Mouse (Mus musculus) liver, adult 2 months (tissue): ENCODE results near the gene Slc46a1.

ENCODE experiments used
- CTCF ChIP-seq: fragments of 200-500 bp; IDR thresholded peaks from 2 replicates; pipeline ENCODE4 v1.5.1; 2011; ENCODE audit warnings: low read depth, low read length, control low read depth
- POLR2A ChIP-seq: fragments of 200-500 bp; IDR thresholded peaks from 2 replicates; pipeline ENCODE4 v1.6.1; 2011; ENCODE audit warnings: low read length, control low read depth; ENCODE audit not compliant: insufficient read depth; ENCODE audit errors: extremely low read depth

GRCm38 (mm10) chr11:78502909-78503650 lies 37.6 kb downstream of the Slc46a1 start, which contains the start of gene Sebox:
- no peak for TF ChIP-seq CTCF
- TF ChIP-seq POLR2A, result 0 out of 2 replicates have a peak, but pooled peaks have one; percentile 27
